8 mouse cellular contexts compared by ENCODE assay signal in genomic region chr11:72489881-72490301, GRCm38 (mm10). TPM values are rescaled to one million over a fixed set of nuclear protein-coding genes. Genes with fewer than 3 reads are reported as not detected.
A peak's percentile ranks its signal among the peaks of the same experiment; 100 is the strongest.
DNase-seq lines count a peak whose midpoint lies in the region; ATAC-seq and TF ChIP-seq lines count a peak whose summit lies in the region.

Gene Spns2 (minus strand): TSS chr11:72489904.

- no peaks in the 10 kb centered on the region; a peak in 1 of 4 replicates for H3K4me1 ChIP-seq in ES-E14 (ENCODE audit: control insufficient read depth in 2 of 2, insufficient read depth in 2 of 2, low read length in 2 of 2, poor library complexity in 1 of 2)
- peaks cover 38% of the 10 kb centered on the region for H3K4me1 ChIP-seq in hindbrain, embryonic 12.5 days

- H3K36me3 ChIP-seq in ES-E14 (ENCODE audit: control insufficient read depth, insufficient read depth, low read length, poor library complexity, severe bottlenecking): no peaks in the 10 kb centered on the region
- no peaks in the 10 kb centered on the region for H3K36me3 ChIP-seq in hindbrain, embryonic 12.5 days

- peak; percentile 92 for ATAC-seq in hindbrain, embryonic 12.5 days (ENCODE audit: low FRiP score)

- H3K9me3 ChIP-seq in ES-E14 (ENCODE audit: control insufficient read depth, insufficient read depth, low read depth, low read length): no peaks in the 10 kb centered on the region
- H3K9me3 ChIP-seq in hindbrain, embryonic 12.5 days (replicated peaks): no peaks in the 10 kb centered on the region

- peak within 1 kb of the TSS; percentile 63 to 86 for H3K4me3 ChIP-seq in ES-E14 (ENCODE audit: insufficient read depth in 1 of 2, low read depth in 1 of 2, low read length in 2 of 2, poor library complexity in 1 of 2, severe bottlenecking in 1 of 2)
- H3K4me3 ChIP-seq in hindbrain, embryonic 12.5 days: peak within 1 kb of the TSS; percentile 77

- under 1% methylated on average over 38 of the region's 42 CpGs for WGBS in hindbrain, embryonic 12.5 days

- H3K27ac ChIP-seq in ES-E14 (ENCODE audit: insufficient read depth, low read depth, low read length, poor library complexity, severe bottlenecking): no peak within 1 kb of the TSS
- H3K27ac ChIP-seq in hindbrain, embryonic 12.5 days: peak within 1 kb of the TSS; percentile 89

- H3K9ac ChIP-seq in ES-E14 (ENCODE audit: insufficient read depth, low read depth, low read length, poor library complexity, severe bottlenecking): peak within 1 kb of the TSS; percentile 44; the same call in 1 of the 2 replicates
- H3K9ac ChIP-seq in hindbrain, embryonic 12.5 days: peak within 1 kb of the TSS; percentile 94

- H3K27me3 ChIP-seq in hindbrain, embryonic 12.5 days: peaks cover 32% of the 10 kb centered on the region

- peak within 1 kb of the TSS; percentile 89 for H3K4me2 ChIP-seq in hindbrain, embryonic 12.5 days (replicated peaks)

- peak; percentile 69 for DNase-seq in ES-E14 (ENCODE audit: low read depth, low spot score)
- DNase-seq in cerebellum, adult 8-10 months: peak; percentile 53
- peak; percentile 88 to 91 for DNase-seq in frontal cortex, postnatal 14 days (ENCODE audit: low spot score in 2 of 2)
- DNase-seq in layer of hippocampus, postnatal 25 days (ENCODE audit: extremely low spot score in 1 of 2, low spot score in 1 of 2): peak; percentile 85 to 90
- DNase-seq in lung, postnatal 14 days: peak; percentile 94
- DNase-seq in retina, adult 2 months (ENCODE audit: low read depth, low spot score): peak; percentile 44
- peak; percentile 86 for DNase-seq in thymus, postnatal 25 days

- in situ Hi-C loops in ES-E14 (cut with MboI; ENCODE audit: low sequenced_read_pairs in 2 of 2, unreplicated experiment in 2 of 2): no loop called here

TF ChIP-seq in ES-E14, 5 proteins besides CTCF, POLR2A, EP300 and RAD21:
- no peak for TF ChIP-seq HCFC1 (IDR thresholded peaks at IDR 0.05; ENCODE audit: borderline replicate concordance, insufficient read depth, low read length)
- no peak for TF ChIP-seq MAFK (IDR thresholded peaks at IDR 0.05; ENCODE audit: insufficient read depth, low read depth, low read length)
- TF ChIP-seq ZC3H11A (IDR thresholded peaks at IDR 0.05; ENCODE audit: borderline replicate concordance, low read depth, low read length): no peak
- no peak for TF ChIP-seq ZNF384 (IDR thresholded peaks at IDR 0.05; ENCODE audit: low read depth, low read length)
- TF ChIP-seq CHD2 (IDR thresholded peaks at IDR 0.05; ENCODE audit: low read depth, low read length): no peak

RNA-seq across cellular contexts. Expression of gene Spns2, which starts in this region (rescaled TPM):
- total RNA-seq in ES-E14 (2012; rRNA removed): 2.4 and 3.3 TPM in 2 replicates
- 8.8 and 9.3 TPM in 2 replicates for polyA plus RNA-seq in hindbrain, embryonic 12.5 days (2016; fragmentation: Nextera tagmentation; extraction: Ambion mirVana)
- 10 to 100 TPM; 95.8 to 97.0 TPM for total RNA-seq in layer of hippocampus, postnatal 25 days (2021)

Comparison
In these comparisons a context has a peak if more than half of its experiments do, and no peak if none do; other contexts are left out.
1. RNA of gene Spns2 (total RNA-seq): 95.8 to 97.0 TPM in layer of hippocampus, postnatal 25 days; 2.4 to 3.3 TPM in ES-E14; every median in the first group is over 10 times any median in the second.
2. DNase-seq: peak in every context shown above with its lines; median percentile 94 in lung, postnatal 14 days; 90 in frontal cortex, postnatal 14 days; 88 in layer of hippocampus, postnatal 25 days; 86 in thymus, postnatal 25 days; 69 in ES-E14; 53 in cerebellum, adult 8-10 months; 44 in retina, adult 2 months.